Mouse (Mus musculus): Measurements from ENCODE around the gene Gm10840.
"Not testable (repeated sequence)": the region's sequence is repeated elsewhere in the genome, so short reads cannot be mapped to it uniquely, and the experiment has no call there.

The Gm10840 gene

DNA sequence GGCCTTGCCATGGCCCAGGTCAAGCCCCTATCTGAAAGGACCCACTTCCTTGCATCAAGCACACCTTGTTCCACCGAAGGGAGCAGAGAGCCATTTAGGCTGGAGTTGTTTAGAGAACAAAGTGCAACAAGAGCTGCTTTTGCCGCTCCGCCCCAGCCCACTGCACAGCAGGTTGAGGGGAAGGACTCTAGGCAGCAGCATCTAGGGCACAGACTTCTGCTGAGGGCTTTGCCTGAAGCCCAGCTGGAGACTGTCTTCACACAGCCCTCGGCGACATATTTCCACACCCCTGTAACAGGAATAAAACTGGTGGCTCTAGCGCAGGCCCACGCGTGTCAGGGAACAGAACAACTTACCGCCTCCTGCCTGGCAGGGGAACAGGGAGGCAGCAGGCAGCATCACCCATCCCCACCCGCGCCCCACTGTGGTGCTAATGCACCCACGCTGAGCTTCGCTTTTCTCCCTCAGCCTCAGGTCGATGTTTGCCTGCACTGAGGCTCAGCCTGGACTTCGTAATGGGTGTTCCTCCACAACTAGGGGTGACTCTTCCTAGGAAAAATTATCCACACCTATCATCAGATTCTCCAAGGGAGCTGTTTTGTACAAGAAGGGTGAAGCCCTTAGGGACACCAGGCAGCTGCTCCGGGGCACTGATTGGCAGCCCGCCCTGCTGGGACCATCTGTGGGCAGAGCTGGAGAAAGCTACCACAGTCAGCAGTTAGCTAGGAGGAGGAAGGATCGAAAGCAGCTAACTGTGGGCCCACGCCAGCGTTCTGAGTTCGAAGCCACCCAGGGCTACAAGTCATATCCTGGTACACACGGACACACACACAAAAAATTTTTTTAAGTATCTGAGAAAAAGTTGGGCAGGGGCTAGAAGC lies at the start of gene Gm10840, which contains the start of gene Limd2:
TSS of gene Gm10840 (plus strand) at position 10 of the 881 bp plus-strand sequence.
TSS of gene Limd2 (minus strand) at position 20 of the 881 bp plus-strand sequence.
- peak; percentile 65 to 75 for DNase-seq

DNA sequence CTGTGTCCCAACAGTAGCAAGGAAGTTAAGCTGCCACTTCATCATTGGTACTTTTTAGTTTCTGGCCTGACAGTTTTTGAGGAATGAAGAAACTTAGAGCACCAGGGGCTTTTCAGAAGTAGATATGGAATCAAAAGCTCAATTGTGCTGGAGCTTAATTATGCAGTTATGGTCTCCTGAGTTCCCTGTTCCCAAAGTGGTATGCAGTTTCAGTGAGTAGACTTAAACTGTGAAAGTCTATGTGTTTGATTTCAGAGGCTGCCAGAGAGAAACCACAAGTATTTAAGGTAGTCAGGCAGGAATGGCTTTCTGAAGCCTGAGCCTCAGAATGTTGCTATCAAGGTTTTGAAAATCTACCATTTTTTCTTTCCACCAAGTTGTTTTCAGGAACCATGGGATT lies 49.0 kb upstream of the Gm10840 start:
- DNase-seq, result no peak

DNA sequence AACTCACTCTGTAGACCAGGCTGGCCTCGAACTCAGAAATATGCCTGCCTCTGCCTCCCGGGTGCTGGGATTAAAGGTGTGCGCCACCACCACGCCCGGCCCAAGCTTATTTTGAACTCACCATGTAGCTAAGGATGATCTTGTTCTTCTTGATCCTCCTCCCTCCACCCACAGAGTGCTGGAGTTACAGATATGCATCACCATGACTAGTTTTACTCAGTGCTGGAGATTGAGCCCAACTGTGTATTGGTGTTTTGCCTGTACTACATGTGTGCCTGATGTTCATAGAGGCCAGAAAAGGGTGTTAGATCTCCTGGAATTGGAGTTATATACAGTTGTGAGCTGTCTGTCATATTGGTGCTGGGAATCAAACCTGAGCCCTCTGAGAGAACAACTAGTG lies 38.4 kb upstream of the Gm10840 start:
- no peak for DNase-seq

DNA sequence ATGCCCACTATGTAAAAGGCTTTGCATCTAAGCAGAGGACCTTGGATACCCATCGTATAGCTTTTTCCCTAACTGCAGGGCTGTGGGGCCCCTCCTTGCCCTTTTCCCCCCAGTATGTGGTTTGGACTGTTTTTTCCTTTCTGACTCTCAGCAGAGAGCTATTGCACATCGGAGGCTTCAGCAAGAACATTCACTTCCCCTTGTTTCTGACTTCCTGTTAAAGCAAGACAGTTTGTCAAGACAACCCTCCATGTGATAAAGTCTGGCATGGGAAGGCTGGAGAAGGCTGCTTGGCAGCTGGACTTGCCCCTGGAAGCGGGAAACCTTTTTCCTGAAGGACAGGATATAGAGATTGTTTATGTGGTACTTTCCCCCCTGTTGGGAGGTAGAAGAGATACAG lies 37.9 kb upstream of the Gm10840 start:
- no peak for DNase-seq

DNA sequence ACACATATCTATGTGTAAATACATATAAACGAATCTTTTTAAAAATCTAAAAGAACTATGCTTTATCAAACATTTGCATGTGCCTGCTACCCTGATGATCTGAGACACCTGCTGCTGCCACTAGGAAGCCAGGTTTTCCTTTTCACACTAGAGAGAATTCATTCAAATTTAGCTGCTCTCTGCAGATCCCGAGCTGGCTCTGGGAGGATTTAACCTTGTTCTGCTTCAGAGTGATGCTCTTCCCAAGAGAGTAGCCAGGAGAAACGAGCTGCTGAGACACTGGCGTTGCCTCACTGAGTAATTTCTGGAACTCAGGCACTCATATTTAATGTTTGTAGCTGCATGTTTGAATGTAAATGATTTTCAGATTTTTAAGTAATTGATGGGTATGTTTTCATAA lies 35.9 kb upstream of the Gm10840 start:
- DNase-seq, result no peak

DNA sequence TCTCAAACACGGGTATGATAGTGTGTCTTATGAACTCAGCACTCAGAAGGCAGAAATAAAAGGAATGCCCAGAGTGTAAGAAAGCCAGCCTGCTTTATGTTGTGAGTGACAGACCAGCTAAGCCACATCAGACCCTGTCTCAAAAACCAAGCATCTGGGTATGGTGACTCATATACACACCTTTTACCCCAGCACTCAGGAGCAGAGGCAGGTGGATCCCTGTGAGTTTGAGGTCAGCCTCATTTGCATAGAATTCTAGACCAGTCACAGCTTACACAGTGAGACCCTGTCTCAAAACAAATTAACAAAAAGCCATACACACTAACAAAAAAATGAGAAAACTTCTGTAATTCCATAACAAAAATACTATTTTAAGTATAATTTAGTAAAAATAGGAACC lies 34.8 kb upstream of the Gm10840 start:
- no peak for DNase-seq

DNA sequence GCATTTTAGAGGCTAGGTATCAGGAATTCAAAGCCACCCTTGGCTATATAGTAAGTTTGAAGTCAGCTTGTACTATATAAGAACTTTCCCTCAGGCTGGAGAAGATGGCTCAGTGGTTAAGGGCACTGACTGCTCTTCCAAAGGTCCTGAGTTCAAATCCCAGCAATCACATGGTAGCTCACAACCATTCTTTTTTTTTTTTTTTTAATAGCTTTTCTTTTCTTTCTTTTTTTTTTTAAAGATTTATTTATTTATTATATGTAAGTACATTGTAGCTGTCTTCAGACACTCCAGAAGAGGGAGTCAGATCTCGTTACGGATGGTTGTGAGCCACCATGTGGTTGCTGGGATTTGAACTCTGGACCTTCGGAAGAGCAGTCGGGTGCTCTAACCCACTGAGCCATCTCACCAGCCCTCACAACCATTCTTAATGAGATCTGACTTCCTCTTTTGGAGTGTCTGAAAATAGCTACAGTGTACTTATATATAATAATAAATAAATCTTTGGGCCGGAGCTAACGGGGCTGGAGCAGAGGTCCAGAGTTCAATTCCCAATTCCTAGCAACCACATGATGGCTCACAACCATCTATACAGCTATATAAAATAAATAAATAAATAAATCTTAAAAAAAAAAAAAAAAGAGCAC lies 33.8 kb upstream of the Gm10840 start:
- DNase-seq, result not testable (repeated sequence)

DNA sequence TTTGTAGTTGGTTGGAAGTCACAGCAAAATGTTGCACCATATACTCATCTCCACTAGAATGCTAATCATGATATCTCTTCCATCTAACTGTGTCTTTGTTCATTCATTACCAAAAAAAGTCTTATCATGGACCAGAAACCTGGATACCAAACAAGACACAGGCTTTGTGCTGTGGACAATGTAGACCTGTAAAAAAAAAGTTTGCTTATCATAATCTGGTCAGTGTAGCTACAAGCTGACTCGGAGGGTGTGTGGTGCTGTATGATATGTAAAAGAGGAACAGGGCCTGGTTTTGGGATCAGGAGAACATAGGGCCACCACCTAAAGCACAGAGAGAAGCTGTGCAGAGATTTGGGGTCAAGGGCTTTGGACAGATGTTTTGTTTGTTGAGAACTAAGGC lies 31.2 kb upstream of the Gm10840 start:
- DNase-seq, result no peak

DNA sequence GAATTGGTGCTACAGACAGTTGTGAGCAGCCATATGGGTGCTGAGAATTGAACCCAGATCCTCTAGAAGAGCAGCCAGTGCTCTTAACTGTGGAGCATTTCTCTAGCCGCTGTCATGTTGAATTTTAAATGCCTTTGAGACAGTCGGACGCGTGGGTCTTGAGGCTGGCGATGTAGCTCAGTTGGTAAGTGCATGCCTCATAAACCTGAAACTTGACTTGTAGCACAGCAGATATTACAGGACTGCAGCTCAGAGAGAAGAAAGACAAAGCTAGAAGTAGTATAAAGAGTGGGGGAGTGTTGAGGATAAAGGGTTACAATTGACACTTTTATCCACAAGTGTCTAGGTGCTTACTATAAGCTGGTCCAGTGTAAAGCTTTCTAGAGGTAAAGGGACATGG lies 28.1 kb upstream of the Gm10840 start:
- DNase-seq, result no peak

DNA sequence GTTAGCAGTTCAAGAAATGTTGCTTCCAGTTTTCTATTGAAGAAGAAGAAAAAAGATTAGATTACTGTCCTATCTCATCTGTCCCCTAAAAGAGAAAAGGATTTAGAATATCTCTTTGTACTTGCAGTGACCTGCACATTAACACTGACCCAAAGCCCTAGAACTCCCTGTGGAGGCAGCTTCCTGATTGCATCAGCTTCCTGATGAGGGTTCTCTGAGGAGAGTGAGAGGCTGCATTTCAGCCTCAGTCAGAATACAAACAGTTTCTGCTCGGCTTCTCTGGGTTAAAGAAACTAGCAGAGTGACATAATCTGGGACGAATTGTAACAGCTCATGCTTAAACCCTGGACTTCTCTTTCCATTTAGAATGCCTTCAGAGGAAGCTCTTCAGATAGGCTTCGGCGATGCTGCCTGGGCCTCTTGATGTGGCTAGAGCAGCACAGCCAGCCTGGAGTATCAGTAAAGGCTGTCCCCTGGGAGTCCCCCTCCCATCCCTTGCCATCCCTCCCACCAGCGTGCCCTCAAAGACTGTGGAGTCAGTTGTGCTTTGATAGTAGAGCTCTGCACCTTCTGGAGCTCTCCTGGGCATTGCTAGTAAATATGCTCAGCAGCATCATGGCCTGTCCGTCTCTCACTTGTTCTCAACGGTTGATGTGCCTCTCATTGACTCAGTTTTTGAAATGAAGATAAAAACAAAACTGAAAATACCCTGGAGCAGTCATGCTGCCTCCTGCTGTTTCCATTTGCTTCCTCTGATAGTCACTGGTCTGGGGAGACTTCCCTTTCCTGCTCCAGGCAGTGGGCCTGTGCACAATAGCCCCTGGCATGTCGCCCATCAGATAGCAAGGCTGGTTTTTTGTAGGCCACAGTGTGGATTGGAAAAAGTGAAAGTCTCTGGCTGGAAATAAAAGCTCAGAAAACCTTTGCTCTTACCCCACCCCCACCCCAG lies 25.8 kb upstream of the Gm10840 start:
- peak; percentile 61 to 65 for DNase-seq

DNA sequence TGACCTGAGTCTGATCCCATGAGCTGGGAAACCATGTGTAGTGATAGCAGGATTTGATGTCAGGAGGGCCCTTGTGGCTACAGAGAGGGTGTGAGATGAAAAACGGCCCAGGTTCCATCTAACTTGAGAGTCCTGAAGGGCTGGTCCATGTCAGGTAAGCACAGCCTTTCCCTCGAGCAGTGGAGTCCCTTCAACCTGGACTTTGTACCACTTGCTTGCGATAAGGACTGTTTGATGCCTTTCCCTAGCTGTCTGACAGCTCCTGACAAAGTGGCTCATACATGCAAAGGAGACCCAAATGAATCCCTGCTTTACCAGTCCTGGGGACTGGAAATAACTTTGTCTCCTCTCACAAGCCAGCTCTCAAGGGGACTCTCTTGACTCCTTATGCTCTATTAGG lies 9.4 kb upstream of the Gm10840 start:
- DNase-seq, result no peak

DNA sequence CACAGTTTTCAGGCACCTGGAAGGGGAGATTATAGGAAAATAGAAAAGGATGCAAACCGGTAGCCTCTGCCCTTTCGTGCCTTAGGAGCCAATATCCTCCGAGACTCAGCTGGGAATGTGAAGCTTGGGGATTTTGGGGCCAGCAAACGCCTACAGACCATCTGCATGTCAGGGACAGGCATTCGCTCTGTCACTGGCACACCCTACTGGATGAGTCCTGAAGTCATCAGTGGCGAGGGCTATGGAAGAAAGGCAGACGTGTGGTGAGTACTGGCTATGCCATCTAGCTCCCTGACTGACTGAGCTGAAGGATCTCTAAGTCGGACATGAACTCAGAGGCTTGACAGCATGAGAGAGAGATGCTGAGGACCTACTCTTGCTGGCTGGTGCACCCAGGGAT lies 8.5 kb upstream of the Gm10840 start:
- DNase-seq, result peak; percentile 54 to 66

DNA sequence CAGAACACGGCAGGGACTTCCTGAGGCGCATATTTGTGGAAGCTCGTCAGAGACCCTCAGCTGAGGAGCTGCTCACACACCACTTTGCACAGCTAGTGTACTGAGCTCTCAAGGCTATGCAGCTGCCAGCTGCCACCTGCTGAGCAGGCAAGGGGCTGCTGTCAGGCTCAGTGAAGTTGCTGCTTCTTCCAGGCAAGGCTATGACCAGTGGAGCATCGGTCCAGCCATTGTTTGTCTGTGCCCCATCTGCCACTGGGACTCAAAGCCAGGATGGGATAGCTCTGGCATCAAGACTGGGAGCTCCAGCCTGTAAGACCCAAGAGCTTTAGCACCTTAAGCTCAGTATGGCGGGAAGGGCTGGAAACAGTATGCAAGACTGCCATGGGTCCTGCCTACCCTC lies 6.6 kb upstream of the Gm10840 start:
- DNase-seq, result no peak

DNA sequence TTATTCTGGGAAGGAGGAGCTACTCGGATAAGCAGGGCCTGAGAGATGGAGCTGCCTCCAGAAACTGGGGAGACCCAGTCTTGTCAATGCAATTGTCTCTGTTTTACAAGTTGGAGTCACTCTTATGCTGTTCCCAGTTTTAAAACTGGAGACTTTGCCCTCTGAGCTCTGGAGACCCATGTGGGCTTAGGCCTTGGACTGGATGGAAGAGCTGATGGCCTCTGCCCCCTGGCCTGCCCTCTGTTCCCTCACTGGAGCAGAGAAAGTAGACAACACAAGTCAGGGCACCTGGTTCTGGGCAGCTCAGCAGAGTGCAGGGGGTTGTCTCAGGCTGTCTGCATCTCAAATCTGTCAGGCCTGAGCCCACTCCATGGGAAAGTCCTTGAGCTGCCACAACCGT lies 5.9 kb upstream of the Gm10840 start:
- DNase-seq, result no peak

DNA sequence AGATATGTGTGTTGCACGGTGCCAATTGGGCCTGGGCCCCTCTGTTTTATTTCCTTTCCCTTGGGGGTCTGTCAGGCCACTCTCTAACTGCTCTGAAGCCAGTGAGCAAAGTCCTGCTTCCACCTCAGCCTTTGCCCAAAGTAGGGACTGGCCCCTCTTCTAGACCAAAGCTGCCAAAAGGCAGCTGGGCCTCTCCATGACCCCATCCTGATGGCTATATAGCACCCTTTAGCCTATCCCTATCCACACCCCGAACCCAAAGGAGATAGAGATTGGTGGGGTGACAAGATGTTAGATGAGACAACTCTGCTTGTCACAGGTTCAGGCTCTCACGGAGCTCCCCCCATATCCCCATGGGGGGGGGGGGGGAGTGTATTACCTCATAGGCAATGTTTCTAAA lies 4.9 kb upstream of the Gm10840 start:
- DNase-seq, result no peak

DNA sequence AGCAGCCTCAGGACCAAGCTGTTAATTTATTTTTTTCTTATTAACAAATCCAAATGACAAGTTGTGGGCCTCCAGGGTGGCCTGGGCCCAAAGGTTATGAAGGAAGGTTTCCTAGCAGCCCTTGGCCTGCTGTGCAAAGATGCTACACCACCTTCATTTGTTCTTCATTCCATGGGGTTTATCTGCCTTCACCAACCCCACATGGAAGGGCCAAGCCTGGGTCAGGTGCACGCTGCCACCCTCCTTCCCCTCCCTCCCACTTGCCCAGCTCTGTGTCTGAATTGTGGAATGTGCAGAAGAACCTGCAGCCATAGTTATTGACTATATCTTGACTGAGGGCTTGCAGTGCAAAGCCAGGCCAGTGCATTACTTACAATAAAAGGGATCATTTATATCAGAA lies 4.4 kb upstream of the Gm10840 start:
- no peak for DNase-seq

DNA sequence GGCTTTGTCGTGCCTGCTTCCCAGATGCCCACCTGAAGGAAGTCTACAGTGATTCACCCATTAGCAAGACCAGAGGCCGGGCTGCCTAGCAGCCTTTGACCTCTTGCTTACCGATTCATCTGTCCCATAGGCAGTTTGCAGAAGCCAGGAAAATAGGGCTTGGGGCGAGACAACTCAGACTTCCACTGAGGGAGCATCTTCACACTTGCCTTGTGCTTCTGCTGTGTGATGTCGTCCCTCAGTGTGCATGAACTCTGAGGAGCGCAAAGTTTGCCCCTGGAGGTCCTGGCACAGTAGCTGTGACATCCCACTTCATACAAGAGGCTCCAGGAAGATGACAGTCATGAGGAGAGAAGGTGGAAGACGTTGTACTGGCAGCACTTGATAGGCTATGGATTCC lies 3.5 kb upstream of the Gm10840 start:
- no peak for DNase-seq

DNA sequence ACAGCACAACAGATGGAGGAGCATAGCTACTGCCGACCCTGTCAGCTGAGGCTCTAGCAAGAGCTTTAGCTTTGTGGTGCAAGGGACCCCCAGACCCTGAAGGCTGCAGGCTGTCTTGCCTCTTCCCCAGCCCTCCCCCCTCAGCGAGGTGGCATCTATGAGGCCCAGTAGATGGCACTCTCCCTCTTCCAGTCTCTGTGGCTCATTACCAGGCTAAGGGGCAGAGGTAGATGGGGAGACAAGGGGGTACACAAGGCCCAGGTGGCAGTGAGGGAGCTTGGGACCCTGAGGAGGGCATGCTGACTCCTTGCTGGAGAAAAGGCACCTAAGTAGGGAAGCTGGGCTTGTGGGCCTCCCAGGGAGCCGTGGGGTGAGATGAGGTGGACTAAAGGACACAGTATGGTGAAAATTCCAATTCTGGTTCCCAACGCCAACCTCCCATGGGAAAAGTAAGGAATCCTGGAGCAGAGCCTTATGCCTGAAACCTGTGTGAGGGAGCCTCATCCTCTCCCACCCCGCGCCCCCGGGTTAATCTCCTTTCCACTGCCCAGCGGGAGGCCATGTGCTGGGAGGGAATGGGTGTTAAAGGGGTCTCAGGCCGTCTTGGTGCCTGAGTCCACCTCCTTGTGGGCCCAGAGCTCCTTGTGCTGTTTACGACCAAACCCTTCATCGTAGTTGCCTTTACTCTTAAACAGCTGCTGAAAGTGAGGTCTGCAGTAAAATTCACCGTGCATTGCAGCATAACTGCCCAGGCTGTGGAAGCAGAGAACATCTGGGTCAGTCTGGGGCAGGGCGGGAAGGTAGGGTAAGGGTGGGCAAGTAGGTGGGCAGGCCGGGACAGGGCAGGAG lies 2.3 kb upstream of the Gm10840 start:
- DNase-seq, result peak; percentile 54 to 61

DNA sequence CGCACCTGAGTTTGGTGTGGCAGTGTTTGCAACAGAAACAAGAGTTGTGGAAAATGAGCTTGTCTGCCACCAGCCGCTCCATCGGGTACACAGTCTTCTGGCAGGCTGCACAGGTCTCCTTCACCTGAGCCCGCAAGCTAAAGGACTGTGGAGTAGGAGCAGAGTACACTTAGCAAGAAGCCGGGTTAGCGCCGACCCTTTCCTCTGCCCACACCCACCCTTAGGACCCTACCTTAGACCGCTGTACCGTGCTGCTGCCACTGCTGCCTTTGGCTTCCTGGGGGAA lies 1.8 kb upstream of the Gm10840 start:
- peak in 1 of 2 experiments; percentile 43 for DNase-seq

DNA sequence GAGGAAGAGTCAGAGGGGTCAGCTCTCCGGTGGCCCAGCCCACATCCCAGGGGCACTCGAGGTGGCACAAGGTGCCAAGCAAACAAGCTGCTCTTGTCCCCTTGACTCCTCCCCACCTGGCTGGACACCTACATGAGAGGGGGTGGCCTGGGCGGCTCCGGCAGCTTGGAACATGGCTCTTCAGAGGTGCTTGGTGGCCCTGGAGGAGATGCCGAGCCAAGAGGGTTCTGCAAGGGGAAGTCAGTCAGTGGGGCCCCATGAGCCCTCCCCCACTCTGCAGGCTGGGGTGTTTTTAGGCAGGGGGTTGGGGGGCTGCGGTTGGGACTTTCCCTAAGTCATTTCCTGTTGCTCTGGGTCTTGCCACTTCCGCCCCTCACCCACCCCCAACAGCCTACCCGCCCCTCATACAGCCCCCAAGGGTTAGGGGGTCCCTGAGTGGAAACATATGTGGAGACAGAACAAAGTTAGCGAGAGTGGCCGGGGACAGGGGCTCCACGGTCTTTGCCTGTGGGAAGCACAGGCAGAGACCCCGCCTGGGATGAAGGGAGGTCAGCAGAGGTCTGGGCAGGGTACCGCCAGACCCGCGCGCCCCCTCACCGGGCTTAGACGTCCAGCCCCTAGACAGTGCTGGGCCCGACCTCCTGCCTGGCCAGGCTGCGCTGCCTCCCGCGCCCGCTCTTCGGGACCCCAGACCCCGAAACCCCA lies 1.3 kb upstream of the Gm10840 start:
- peak; percentile 62 to 66 for DNase-seq

DNA sequence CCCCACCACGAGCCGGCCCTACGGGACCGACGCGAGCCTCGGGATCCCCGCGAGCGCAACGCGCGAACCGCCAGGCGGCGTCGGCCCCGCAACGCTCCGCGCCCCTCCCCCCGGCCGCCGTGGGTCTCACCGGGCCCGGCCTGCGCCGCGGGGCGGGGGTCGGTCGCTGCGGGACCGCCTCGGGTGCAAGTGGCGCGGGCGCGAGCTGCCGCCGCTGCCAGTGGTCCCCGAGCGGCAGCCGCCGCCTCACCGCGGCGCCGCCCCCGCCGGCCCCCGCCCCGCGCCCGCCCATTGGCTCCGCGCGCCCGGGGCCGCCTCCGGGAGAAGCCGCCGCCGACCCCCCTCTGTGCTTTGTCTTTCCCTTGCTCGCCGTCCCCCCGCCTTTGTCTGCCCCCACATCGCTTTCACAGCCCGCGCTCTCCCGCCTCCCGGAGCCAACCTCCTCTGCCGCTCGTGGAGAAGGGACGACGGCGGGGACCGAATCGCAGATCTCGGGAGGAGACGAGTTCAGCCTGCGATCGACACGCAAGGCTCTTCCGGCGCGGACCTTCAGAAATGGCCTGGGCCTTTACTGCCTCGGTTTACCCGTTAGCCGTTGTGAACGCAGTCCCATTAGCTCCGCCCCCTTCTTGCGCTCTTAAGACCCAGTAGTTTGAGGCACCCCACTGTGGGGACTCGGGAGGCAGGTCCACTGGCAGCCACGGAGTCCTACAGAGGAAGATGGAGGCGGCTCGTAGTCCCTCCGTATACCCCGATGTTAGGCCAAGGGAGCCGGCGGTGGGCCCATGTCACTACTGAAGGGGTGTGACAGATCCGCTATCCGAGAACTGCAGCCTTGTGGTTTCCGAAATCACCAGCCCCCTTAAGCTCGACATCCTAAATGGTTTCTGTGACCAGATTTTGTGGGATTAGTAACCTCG lies 469 bp upstream of the Gm10840 start:
- peak; percentile 89 to 90 for DNase-seq
